Mouse (Mus musculus): ENCODE results near the gene Slc27a1. TPM values are rescaled to one million over a fixed set of nuclear protein-coding genes. Genes with fewer than 3 reads are reported as not detected.

The Slc27a1 gene
- total and polyA plus RNA-seq, 3 experiments, result 0.46 to 1.3 TPM; not detected in 1

DNA sequence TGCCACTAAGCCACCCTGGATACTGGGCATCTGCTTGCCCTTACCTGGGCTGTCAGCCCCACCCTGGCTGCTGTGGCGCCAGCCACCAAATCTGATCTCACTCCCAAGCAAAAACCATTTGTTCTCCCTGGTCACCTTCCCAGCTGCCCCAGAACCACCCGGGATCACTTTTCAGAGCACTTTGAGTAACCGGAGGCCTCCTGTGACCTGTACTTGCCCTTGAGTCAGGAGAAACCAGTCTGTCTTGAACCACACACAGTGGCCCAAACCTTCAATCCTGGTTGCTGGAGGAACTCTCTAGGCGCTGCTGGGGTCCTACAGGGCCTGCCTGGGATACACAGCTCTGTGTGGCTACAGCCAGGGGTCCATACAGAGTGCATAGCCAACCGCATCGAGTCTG lies 15.9 kb upstream of the Slc27a1 start:
- H3K27me3 ChIP-seq (ENCODE audit: control insufficient read depth in 1 of 2, insufficient read depth in 2 of 2, low read length in 2 of 2), result no peaks in the 10 kb centered on the region
- H3K4me1 ChIP-seq (ENCODE audit: control insufficient read depth in 1 of 2, insufficient read depth in 2 of 2, low read length in 2 of 2), result peaks cover 5 to 23% of the 10 kb centered on the region in 2 experiments
- H3K79me2 ChIP-seq (ENCODE audit: control insufficient read depth, insufficient read depth, low read length, poor library complexity), result no peaks in the 10 kb centered on the region
- DNase-seq (ENCODE audit: low read depth, low spot score), result no peak
- no peak overlapping the region for H3K27ac ChIP-seq (ENCODE audit: control insufficient read depth, low read depth, low read length)
- H3K36me3 ChIP-seq (ENCODE audit: control insufficient read depth in 1 of 2, insufficient read depth in 2 of 2, low read length in 2 of 2), result peaks cover 0 to 8% of the 10 kb centered on the region in 2 experiments; a peak in 2 of 4 replicates
- H3K4me3 ChIP-seq (ENCODE audit: control insufficient read depth in 1 of 2, insufficient read depth in 1 of 2, low read depth in 2 of 2, low read length in 2 of 2), result no peak overlapping the region
- TF ChIP-seq MAX (IDR thresholded peaks at IDR 0.05; ENCODE audit: low read length) (no peak), POLR2A (IDR thresholded peaks at IDR 0.05; ENCODE audit: control insufficient read depth in 1 of 2, insufficient read depth in 1 of 2, low read depth in 1 of 2, low read length in 2 of 2, poor library complexity in 1 of 2) (no peak), BHLHE40 (IDR thresholded peaks at IDR 0.05; ENCODE audit: borderline replicate concordance, low read depth, low read length) (no peak)
- H3K9me3 ChIP-seq (replicated peaks; ENCODE audit: insufficient read depth, low read length), result no peaks in the 10 kb centered on the region
- H3K9ac ChIP-seq (ENCODE audit: control insufficient read depth, low read depth, low read length, poor library complexity, severe bottlenecking), result no peak overlapping the region

GRCm38 (mm10) chr8:71554001-71554400 lies 14.7 kb upstream of the Slc27a1 start:
- Histone ChIP-seq H3K36me3 (ENCODE audit: control insufficient read depth in 1 of 2, insufficient read depth in 2 of 2, low read length in 2 of 2) (peaks cover 0 to 11% of the 10 kb centered on the region in 2 experiments; a peak in 2 of 4 replicates), H3K9me3 (replicated peaks; ENCODE audit: insufficient read depth, low read length) (no peaks in the 10 kb centered on the region), H3K27ac (ENCODE audit: control insufficient read depth, low read depth, low read length) (peak overlapping the region; percentile 38), H3K9ac (ENCODE audit: control insufficient read depth, low read depth, low read length, poor library complexity, severe bottlenecking) (no peak overlapping the region), H3K4me3 (ENCODE audit: control insufficient read depth in 1 of 2, insufficient read depth in 1 of 2, low read depth in 2 of 2, low read length in 2 of 2) (no peak overlapping the region), H3K27me3 (ENCODE audit: control insufficient read depth in 1 of 2, insufficient read depth in 2 of 2, low read length in 2 of 2) (no peaks in the 10 kb centered on the region), H3K79me2 (ENCODE audit: control insufficient read depth, insufficient read depth, low read length, poor library complexity) (no peaks in the 10 kb centered on the region), H3K4me1 (ENCODE audit: control insufficient read depth in 1 of 2, insufficient read depth in 2 of 2, low read length in 2 of 2) (peaks cover 5 to 27% of the 10 kb centered on the region in 2 experiments)
- DNase-seq (ENCODE audit: low read depth, low spot score), result no peak
- no peak for TF ChIP-seq ETS1 (IDR thresholded peaks at IDR 0.05; ENCODE audit: low read depth, low read length)
- no peak for TF ChIP-seq ZKSCAN1 (IDR thresholded peaks at IDR 0.05; ENCODE audit: low read depth, low read length)
- TF ChIP-seq CHD2 (IDR thresholded peaks at IDR 0.05; ENCODE audit: low read length), result no peak
- TF ChIP-seq BHLHE40 (IDR thresholded peaks at IDR 0.05; ENCODE audit: borderline replicate concordance, low read depth, low read length), result no peak
- no peak for TF ChIP-seq USF2 (IDR thresholded peaks at IDR 0.05; ENCODE audit: borderline replicate concordance in 1 of 2, insufficient read depth in 1 of 2, low read depth in 1 of 2, low read length in 2 of 2)
- TF ChIP-seq JUND (IDR thresholded peaks at IDR 0.05; ENCODE audit: low read depth, low read length), result peak; percentile 90; the same call in 1 of the 2 replicates

- Histone ChIP-seq H3K9ac (ENCODE audit: control insufficient read depth, low read depth, low read length, poor library complexity, severe bottlenecking) (no peak overlapping the region), H3K36me3 (ENCODE audit: control insufficient read depth in 1 of 2, insufficient read depth in 2 of 2, low read length in 2 of 2) (peaks cover 0 to 11% of the 10 kb centered on the region in 2 experiments; a peak in 2 of 4 replicates), H3K27me3 (ENCODE audit: control insufficient read depth in 1 of 2, insufficient read depth in 2 of 2, low read length in 2 of 2) (no peaks in the 10 kb centered on the region), H3K27ac (ENCODE audit: control insufficient read depth, low read depth, low read length) (peak overlapping the region; percentile 38), H3K9me3 (replicated peaks; ENCODE audit: insufficient read depth, low read length) (no peaks in the 10 kb centered on the region), H3K4me3 (ENCODE audit: control insufficient read depth in 1 of 2, insufficient read depth in 1 of 2, low read depth in 2 of 2, low read length in 2 of 2) (no peak overlapping the region), H3K4me1 (ENCODE audit: control insufficient read depth in 1 of 2, insufficient read depth in 2 of 2, low read length in 2 of 2) (peaks cover 6 to 29% of the 10 kb centered on the region in 2 experiments), H3K79me2 (ENCODE audit: control insufficient read depth, insufficient read depth, low read length, poor library complexity) (no peaks in the 10 kb centered on the region)
- DNase-seq (ENCODE audit: low read depth, low spot score), result peak; percentile 46
- TF ChIP-seq CTCF (IDR thresholded peaks at IDR 0.05 in 2 of 3, conservative IDR thresholded peaks at IDR 0.05 in 1 of 3; ENCODE audit: control insufficient read depth in 1 of 3, insufficient read depth in 1 of 3, low read depth in 2 of 3, low read length in 3 of 3, poor library complexity in 1 of 3, severe bottlenecking in 1 of 3) (no peak), EP300 (IDR thresholded peaks at IDR 0.05; ENCODE audit: low read depth in 1 of 2, low read length in 2 of 2) (0 out of 4 replicates have a peak, but pooled peaks of 1 of the 2 experiments have one; percentile 13), USF2 (IDR thresholded peaks at IDR 0.05; ENCODE audit: borderline replicate concordance in 1 of 2, insufficient read depth in 1 of 2, low read depth in 1 of 2, low read length in 2 of 2) (no peak), GATA1 (IDR thresholded peaks at IDR 0.05; ENCODE audit: low read depth, low read length) (peak; percentile 21; the same call in 1 of the 2 replicates), ZC3H11A (IDR thresholded peaks at IDR 0.05; ENCODE audit: low read depth, low read length) (no peak), HCFC1 (IDR thresholded peaks at IDR 0.05; ENCODE audit: low read depth, low read length) (no peak), UBTF (IDR thresholded peaks at IDR 0.05; ENCODE audit: borderline replicate concordance, insufficient read depth, low read depth, low read length) (no peak), MAFK (IDR thresholded peaks at IDR 0.05; ENCODE audit: borderline replicate concordance, low read depth, low read length) (no peak), CHD1 (IDR thresholded peaks at IDR 0.05; ENCODE audit: low read depth, low read length) (no peak), MXI1 (IDR thresholded peaks at IDR 0.05; ENCODE audit: low read depth, low read length) (0 out of 2 replicates have a peak, but pooled peaks have one; percentile 10), MAZ (IDR thresholded peaks at IDR 0.05; ENCODE audit: low read depth, low read length) (no peak), E2F4 (IDR thresholded peaks at IDR 0.05; ENCODE audit: borderline replicate concordance, low read depth, low read length) (no peak), TCF12 (IDR thresholded peaks at IDR 0.05; ENCODE audit: low read depth, low read length) (0 out of 2 replicates have a peak, but pooled peaks have one; percentile 6), SMC3 (IDR thresholded peaks at IDR 0.05; ENCODE audit: low read depth, low read length) (no peak), NRF1 (IDR thresholded peaks at IDR 0.05; ENCODE audit: insufficient read depth, low read depth, low read length, poor library complexity, severe bottlenecking) (no peak), ETS1 (IDR thresholded peaks at IDR 0.05; ENCODE audit: low read depth, low read length) (0 out of 2 replicates have a peak, but pooled peaks have one; percentile 7), TAL1 (IDR thresholded peaks at IDR 0.05; ENCODE audit: low read length) (peak; percentile 82), MAX (IDR thresholded peaks at IDR 0.05; ENCODE audit: low read length) (no peak), USF1 (IDR thresholded peaks at IDR 0.05; ENCODE audit: low read depth, low read length) (no peak)
These were observed 14.0 kb upstream of the Slc27a1 start for GRCm38 (mm10) chr8:71554644-71555043.

Measured in MEL (cell line).